ENCODE assay signal across 8 mouse cellular contexts in genomic region chr1:164250391-164251150, GRCm38 (mm10). TPM values are rescaled to one million over a fixed set of nuclear protein-coding genes. Genes with fewer than 3 reads are reported as not detected.
DNase-seq lines count a peak whose midpoint lies in the region; ATAC-seq and TF ChIP-seq lines count a peak whose summit lies in the region.

No protein-coding gene starts in this region.

- no peaks in the 10 kb centered on the region for H3K36me3 ChIP-seq in lung, postnatal 0 days (ENCODE audit: insufficient read depth, low read length)
- H3K36me3 ChIP-seq in midbrain, embryonic 12.5 days, result no peaks in the 10 kb centered on the region

- H3K27ac ChIP-seq in lung, postnatal 0 days (ENCODE audit: low read length), result no peak overlapping the region
- H3K27ac ChIP-seq in cortical plate, adult 2 months (ENCODE audit: insufficient read depth, low read length), result no peak overlapping the region
- H3K27ac ChIP-seq in midbrain, embryonic 12.5 days (replicated peaks), result no peak overlapping the region

- no peak overlapping the region for H3K9ac ChIP-seq in lung, postnatal 0 days (replicated peaks; ENCODE audit: low read depth)
- no peak overlapping the region for H3K9ac ChIP-seq in midbrain, embryonic 12.5 days (replicated peaks)

- peak overlapping the region; percentile 91 for H3K4me2 ChIP-seq in lung, postnatal 0 days (replicated peaks; ENCODE audit: low read depth, low read length)
- peak overlapping the region; percentile 64 for H3K4me2 ChIP-seq in midbrain, embryonic 12.5 days (replicated peaks)

- H3K9me3 ChIP-seq in lung, postnatal 0 days (ENCODE audit: low read length), result no peaks in the 10 kb centered on the region
- H3K9me3 ChIP-seq in midbrain, embryonic 12.5 days, result no peaks in the 10 kb centered on the region

- peak overlapping the region; percentile 73; the same call in 1 of the 2 replicates for H3K4me3 ChIP-seq in lung, postnatal 0 days (ENCODE audit: low read depth, low read length)
- H3K4me3 ChIP-seq in cortical plate, adult 2 months (ENCODE audit: insufficient read depth, low read length), result peak overlapping the region; percentile 45
- H3K4me3 ChIP-seq in midbrain, embryonic 12.5 days, result peak overlapping the region; percentile 69; the same call in 1 of the 2 replicates

- 51% methylated on average over 8 of the region's 8 CpGs for WGBS in lung, postnatal 0 days
- WGBS in midbrain, embryonic 12.5 days, result 66% methylated on average over 8 of the region's 8 CpGs

- no peak for ATAC-seq in lung, postnatal 0 days
- no peak for ATAC-seq in midbrain, embryonic 12.5 days (ENCODE audit: low FRiP score, low read depth)

- no peak for TF ChIP-seq CTCF in lung, postnatal 0 days (IDR thresholded peaks at IDR 0.05)
- TF ChIP-seq CTCF in cortical plate, adult 2 months (IDR thresholded peaks at IDR 0.05; ENCODE audit: extremely low read depth, insufficient read depth, low read length), result no peak

- no peak for TF ChIP-seq EP300 in lung, postnatal 0 days (IDR thresholded peaks at IDR 0.05)

- TF ChIP-seq POLR2A in cortical plate, adult 2 months (IDR thresholded peaks at IDR 0.05; ENCODE audit: extremely low read depth, insufficient read depth, low read length), result no peak

- no peak for DNase-seq in lung, postnatal 0 days (ENCODE audit: low spot score)
- no peak for DNase-seq in lung, postnatal 4 days
- peak; percentile 13 for DNase-seq in induced T-regulatory cell, adult 2 months (ENCODE audit: low read depth)
- DNase-seq in ovary, postnatal 36 days (ENCODE audit: low spot score), result no peak
- DNase-seq in left cerebral cortex, adult 8-10 months (ENCODE audit: low spot score in 2 of 2), result no peak
- no peak for DNase-seq in thymus, postnatal 36 days

- peaks cover 14% of the 10 kb centered on the region; the same call in 1 of the 2 replicates for H3K4me1 ChIP-seq in lung, postnatal 0 days (ENCODE audit: insufficient read depth, low read depth, low read length)
- no peaks in the 10 kb centered on the region for H3K4me1 ChIP-seq in cortical plate, adult 2 months (ENCODE audit: control insufficient read depth, insufficient read depth, low read length)
- peaks cover 20% of the 10 kb centered on the region for H3K4me1 ChIP-seq in midbrain, embryonic 12.5 days

- no peaks in the 10 kb centered on the region for H3K27me3 ChIP-seq in lung, postnatal 0 days (replicated peaks; ENCODE audit: insufficient read depth, low read length)
- peaks cover 12% of the 10 kb centered on the region for H3K27me3 ChIP-seq in midbrain, embryonic 12.5 days

RNA-seq across cellular contexts. Expression of gene Slc19a2, which starts 1.7 kb away (rescaled TPM):
- 3.8 and 3.9 TPM in 2 replicates for polyA plus RNA-seq in lung, postnatal 0 days (2015; fragmentation: Nextera tagmentation; extraction: Ambion mirVana)
- 13.1 and 14.7 TPM in 2 replicates for polyA plus RNA-seq in cortical plate, adult 2 months (2012; rRNA removed)
- 10.7 and 11.1 TPM in 2 replicates for polyA plus RNA-seq in midbrain, embryonic 12.5 days (2016; fragmentation: Nextera tagmentation; extraction: Ambion mirVana)
- 10 to 100 TPM; 12.6 to 15.1 (median 13.7) TPM for total RNA-seq in left cerebral cortex, adult 8-10 months (2022)

RNA-seq across cellular contexts. Expression of gene Ccdc181, which starts 24.8 kb away (rescaled TPM):
- polyA plus RNA-seq in lung, postnatal 0 days (2015; fragmentation: Nextera tagmentation; extraction: Ambion mirVana), result 14.4 and 19.3 TPM in 2 replicates
- polyA plus RNA-seq in cortical plate, adult 2 months (2012; rRNA removed), result 19.1 and 21.1 TPM in 2 replicates
- 16.8 and 18.4 TPM in 2 replicates for polyA plus RNA-seq in midbrain, embryonic 12.5 days (2016; fragmentation: Nextera tagmentation; extraction: Ambion mirVana)
- 10 to 100 TPM; 23.6 to 25.6 (median 24.5) TPM for total RNA-seq in left cerebral cortex, adult 8-10 months (2022)

RNA-seq across cellular contexts. Expression of gene Nme7, which starts 53.4 kb away (rescaled TPM):
- polyA plus RNA-seq in lung, postnatal 0 days (2015; fragmentation: Nextera tagmentation; extraction: Ambion mirVana), result 17.7 and 18.8 TPM in 2 replicates
- 21.6 and 22.0 TPM in 2 replicates for polyA plus RNA-seq in cortical plate, adult 2 months (2012; rRNA removed)
- polyA plus RNA-seq in midbrain, embryonic 12.5 days (2016; fragmentation: Nextera tagmentation; extraction: Ambion mirVana), result 27.8 and 30.5 TPM in 2 replicates
- total RNA-seq in left cerebral cortex, adult 8-10 months (2022), result 10 to 100 TPM; 22.7 to 32.0 (median 28.0) TPM

RNA-seq across cellular contexts. Expression of gene Blzf1, which starts 56.7 kb away (rescaled TPM):
- 27.8 and 27.9 TPM in 2 replicates for polyA plus RNA-seq in lung, postnatal 0 days (2015; fragmentation: Nextera tagmentation; extraction: Ambion mirVana)
- polyA plus RNA-seq in cortical plate, adult 2 months (2012; rRNA removed), result 18.4 and 19.5 TPM in 2 replicates
- 26.5 and 28.9 TPM in 2 replicates for polyA plus RNA-seq in midbrain, embryonic 12.5 days (2016; fragmentation: Nextera tagmentation; extraction: Ambion mirVana)
- 10 to 100 TPM; 18.6 to 24.0 (median 22.1) TPM for total RNA-seq in left cerebral cortex, adult 8-10 months (2022)
